Mouse (Mus musculus): ENCODE measurements around the gene Sf3a1. TPM values are rescaled to one million over a fixed set of nuclear protein-coding genes. Genes with fewer than 3 reads are reported as not detected.

Sf3a1 gene
- total and polyA plus RNA-seq, 3 experiments: 32.1 to 101 (median 77.0) TPM

DNA sequence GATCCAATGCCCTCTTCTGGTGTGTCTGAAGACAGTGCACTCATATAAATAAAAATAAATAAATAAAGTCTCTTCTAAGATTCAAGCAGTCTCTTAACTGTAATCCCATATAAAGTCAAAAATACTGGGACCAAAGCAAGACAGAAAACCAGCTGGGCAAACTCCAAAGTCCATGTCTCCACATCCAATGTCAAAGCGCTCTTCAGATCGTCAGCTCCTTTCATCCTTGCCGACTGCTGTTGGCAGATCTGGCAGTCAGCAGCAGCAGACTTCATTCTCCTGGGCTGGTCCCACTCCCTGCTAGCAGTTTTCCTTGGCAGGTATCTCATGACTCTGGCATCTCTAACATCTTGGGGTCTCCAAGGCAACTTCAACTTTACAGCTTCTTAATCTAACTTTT lies 1.5 kb upstream of the Sf3a1 start:
- Histone ChIP-seq H3K36me3 (ENCODE audit: control insufficient read depth in 1 of 2, insufficient read depth in 2 of 2, low read length in 2 of 2) (peaks cover 20 to 41% of the 10 kb centered on the region in 2 experiments), H3K4me3 (ENCODE audit: control insufficient read depth in 1 of 2, insufficient read depth in 1 of 2, low read depth in 2 of 2, low read length in 2 of 2) (no peak overlapping the region), H3K9me3 (replicated peaks; ENCODE audit: insufficient read depth, low read length) (no peaks in the 10 kb centered on the region), H3K27ac (ENCODE audit: control insufficient read depth, low read depth, low read length) (no peak overlapping the region), H3K27me3 (ENCODE audit: control insufficient read depth in 1 of 2, insufficient read depth in 2 of 2, low read length in 2 of 2) (no peaks in the 10 kb centered on the region), H3K4me1 (ENCODE audit: control insufficient read depth in 1 of 2, insufficient read depth in 2 of 2, low read length in 2 of 2) (peaks cover 20 to 29% of the 10 kb centered on the region in 2 experiments), H3K9ac (ENCODE audit: control insufficient read depth, low read depth, low read length, poor library complexity, severe bottlenecking) (no peak overlapping the region), H3K79me2 (ENCODE audit: control insufficient read depth, insufficient read depth, low read length, poor library complexity) (peaks cover 32% of the 10 kb centered on the region)
- no peak for TF ChIP-seq EP300 (IDR thresholded peaks at IDR 0.05; ENCODE audit: low read depth in 1 of 2, low read length in 2 of 2)
- TF ChIP-seq BHLHE40 (IDR thresholded peaks at IDR 0.05; ENCODE audit: borderline replicate concordance, low read depth, low read length): no peak
- TF ChIP-seq MXI1 (IDR thresholded peaks at IDR 0.05; ENCODE audit: low read depth, low read length): no peak
- no peak for TF ChIP-seq GABPA (IDR thresholded peaks at IDR 0.05; ENCODE audit: low read depth, low read length)
- no peak for TF ChIP-seq ZMIZ1 (IDR thresholded peaks at IDR 0.05; ENCODE audit: low read depth, low read length)
- no peak for TF ChIP-seq ZC3H11A (IDR thresholded peaks at IDR 0.05; ENCODE audit: low read depth, low read length)
- no peak for TF ChIP-seq CHD2 (IDR thresholded peaks at IDR 0.05; ENCODE audit: low read length)
- TF ChIP-seq ETS1 (IDR thresholded peaks at IDR 0.05; ENCODE audit: low read depth, low read length): no peak
- TF ChIP-seq KAT2A (conservative IDR thresholded peaks at IDR 0.05; ENCODE audit: low read depth, low read length): no peak
- TF ChIP-seq ELF1 (IDR thresholded peaks at IDR 0.05; ENCODE audit: low read depth, low read length): no peak
- no peak for TF ChIP-seq POLR2A (IDR thresholded peaks at IDR 0.05; ENCODE audit: control insufficient read depth in 1 of 2, insufficient read depth in 1 of 2, low read depth in 1 of 2, low read length in 2 of 2, poor library complexity in 1 of 2)
- TF ChIP-seq POLR2AphosphoS5 (IDR thresholded peaks at IDR 0.05; ENCODE audit: borderline replicate concordance, low read depth, low read length): no peak
- TF ChIP-seq SMC3 (IDR thresholded peaks at IDR 0.05; ENCODE audit: low read depth, low read length): no peak
- no peak for TF ChIP-seq RCOR1 (IDR thresholded peaks at IDR 0.05; ENCODE audit: low read depth, low read length)
- TF ChIP-seq HCFC1 (IDR thresholded peaks at IDR 0.05; ENCODE audit: low read depth, low read length): no peak
- TF ChIP-seq NRF1 (IDR thresholded peaks at IDR 0.05; ENCODE audit: insufficient read depth, low read depth, low read length, poor library complexity, severe bottlenecking): no peak
- DNase-seq (ENCODE audit: low read depth, low spot score): no peak

DNA sequence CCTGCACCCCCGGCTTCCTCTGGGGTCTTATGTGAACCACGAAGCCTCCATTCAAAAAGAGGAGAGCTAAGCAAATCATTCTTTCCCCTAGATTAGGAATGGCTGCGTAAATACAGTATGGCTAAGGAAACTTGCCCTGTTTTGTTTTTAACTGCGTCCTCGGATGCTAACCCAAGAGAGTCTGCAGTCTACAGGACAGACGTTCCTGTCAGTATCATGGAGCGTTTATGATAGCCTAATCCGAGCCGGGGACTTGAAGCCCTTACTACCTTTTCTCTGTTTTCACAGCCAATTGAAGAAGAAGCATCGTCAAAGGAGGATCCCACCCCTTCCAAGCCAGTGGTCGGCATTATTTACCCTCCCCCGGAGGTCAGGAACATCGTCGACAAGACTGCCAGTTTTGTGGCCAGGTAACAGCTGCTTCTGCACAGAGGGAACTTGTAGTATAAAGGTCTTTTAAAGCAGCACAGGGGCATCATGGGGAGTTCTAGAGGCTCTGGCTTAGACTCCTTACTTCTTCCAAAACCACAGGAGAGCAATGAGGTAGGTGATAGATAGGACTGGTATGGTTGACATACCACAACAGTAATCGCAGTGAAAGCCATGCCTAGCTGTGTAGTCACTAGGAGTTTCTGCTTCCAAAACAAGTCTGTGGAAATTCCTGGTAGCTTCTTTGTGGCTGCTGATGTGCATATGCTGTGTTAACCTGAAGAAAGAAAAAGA lies 769 bp downstream of the Sf3a1 start:
- peak overlapping the region; percentile 76 for H3K27ac ChIP-seq (ENCODE audit: control insufficient read depth, low read depth, low read length)
- TF ChIP-seq GABPA (IDR thresholded peaks at IDR 0.05; ENCODE audit: low read depth, low read length): no peak
- TF ChIP-seq MXI1 (IDR thresholded peaks at IDR 0.05; ENCODE audit: low read depth, low read length): peak; percentile 47; the same call in 1 of the 2 replicates
- TF ChIP-seq TAL1 (IDR thresholded peaks at IDR 0.05; ENCODE audit: low read length): peak; percentile 53
- TF ChIP-seq UBTF (IDR thresholded peaks at IDR 0.05; ENCODE audit: borderline replicate concordance, insufficient read depth, low read depth, low read length): no peak
- TF ChIP-seq CHD1 (IDR thresholded peaks at IDR 0.05; ENCODE audit: low read depth, low read length): peak; percentile 82; the same call in 1 of the 2 replicates
- H3K79me2 ChIP-seq (ENCODE audit: control insufficient read depth, insufficient read depth, low read length, poor library complexity): peaks cover 46% of the 10 kb centered on the region
- peak; percentile 62 for DNase-seq (ENCODE audit: low read depth, low spot score)
- H3K9me3 ChIP-seq (replicated peaks; ENCODE audit: insufficient read depth, low read length): no peaks in the 10 kb centered on the region
- H3K27me3 ChIP-seq (ENCODE audit: control insufficient read depth in 1 of 2, insufficient read depth in 2 of 2, low read length in 2 of 2): no peaks in the 10 kb centered on the region
- H3K4me1 ChIP-seq (ENCODE audit: control insufficient read depth in 1 of 2, insufficient read depth in 2 of 2, low read length in 2 of 2): peaks cover 12 to 29% of the 10 kb centered on the region in 2 experiments
- H3K36me3 ChIP-seq (ENCODE audit: control insufficient read depth in 1 of 2, insufficient read depth in 2 of 2, low read length in 2 of 2): peaks cover 35 to 39% of the 10 kb centered on the region in 2 experiments
- H3K9ac ChIP-seq (ENCODE audit: control insufficient read depth, low read depth, low read length, poor library complexity, severe bottlenecking): peak overlapping the region; percentile 93
- H3K4me3 ChIP-seq (ENCODE audit: control insufficient read depth in 1 of 2, insufficient read depth in 1 of 2, low read depth in 2 of 2, low read length in 2 of 2): peak overlapping the region; percentile 84 to 96
